27 mouse cellular contexts compared by ENCODE assay signal in genomic region chr1:193875287-193875686, GRCm38 (mm10).
"Had no signal": no experiment of that assay in that cellular context is flagged by ENCODE, and none has a peak within 500 bp of the region (broad histone marks: within the 10 kb centered on the region; RNA-seq: fewer than 3 reads in every experiment).

No protein-coding gene starts in this region.

- H3K9me3 ChIP-seq: embryonic facial prominence, embryonic 10.5 days; embryonic facial prominence, embryonic 12.5 days; embryonic facial prominence, embryonic 13.5 days; embryonic facial prominence, embryonic 15.5 days; forebrain, embryonic 10.5 days; forebrain, embryonic 12.5 days; forebrain, embryonic 13.5 days; forebrain, embryonic 15.5 days had no signal

- H3K4me1 ChIP-seq: embryonic facial prominence, embryonic 12.5 days; embryonic facial prominence, embryonic 13.5 days; embryonic facial prominence, embryonic 15.5 days; forebrain, embryonic 12.5 days; forebrain, embryonic 13.5 days had no signal

- H3K36me3 ChIP-seq: embryonic facial prominence, embryonic 10.5 days; embryonic facial prominence, embryonic 12.5 days; embryonic facial prominence, embryonic 13.5 days; embryonic facial prominence, embryonic 15.5 days; forebrain, embryonic 10.5 days; forebrain, embryonic 12.5 days; forebrain, embryonic 15.5 days had no signal

- H3K4me2 ChIP-seq: embryonic facial prominence, embryonic 12.5 days; embryonic facial prominence, embryonic 13.5 days; embryonic facial prominence, embryonic 15.5 days; forebrain, embryonic 12.5 days; forebrain, embryonic 13.5 days; forebrain, embryonic 15.5 days had no signal

- DNase-seq: cerebellum, adult 8-10 months; cerebellum, adult 9-10 months; cerebellum, adult 9-11 months; cerebellum, postnatal 10 days; cerebellum, postnatal 14 days; cerebellum, postnatal 25 days; cerebellum, postnatal 36 days; embryo, embryonic 11 days; forebrain, postnatal 0 days; gastrocnemius, adult 2 months; gastrocnemius, postnatal 10 days; gastrocnemius, postnatal 14 days; gastrocnemius, postnatal 25 days; gastrocnemius, postnatal 36 days; heart, adult 11 months; heart, adult 2 months had no signal

- H3K9ac ChIP-seq: embryonic facial prominence, embryonic 12.5 days; embryonic facial prominence, embryonic 13.5 days; embryonic facial prominence, embryonic 15.5 days; forebrain, embryonic 12.5 days; forebrain, embryonic 13.5 days; forebrain, embryonic 15.5 days; forebrain, postnatal 0 days had no signal

- H3K4me3 ChIP-seq: embryonic facial prominence, embryonic 10.5 days; embryonic facial prominence, embryonic 12.5 days; embryonic facial prominence, embryonic 13.5 days; embryonic facial prominence, embryonic 15.5 days; erythroblast, embryonic 14.5 days; forebrain, embryonic 10.5 days; forebrain, embryonic 12.5 days; forebrain, embryonic 13.5 days; forebrain, embryonic 15.5 days; gastrocnemius, adult 2 months; heart, adult 2 months had no signal

- H3K27ac ChIP-seq: embryonic facial prominence, embryonic 10.5 days; embryonic facial prominence, embryonic 12.5 days; embryonic facial prominence, embryonic 13.5 days; embryonic facial prominence, embryonic 15.5 days; forebrain, embryonic 10.5 days; forebrain, embryonic 12.5 days; forebrain, embryonic 13.5 days; forebrain, embryonic 15.5 days; gastrocnemius, adult 2 months; heart, adult 2 months had no signal

- ATAC-seq: forebrain, embryonic 13.5 days; forebrain, embryonic 14.5 days; forebrain, embryonic 15.5 days; forebrain, embryonic 16.5 days; forebrain, postnatal 0 days had no signal

- H3K27me3 ChIP-seq: embryonic facial prominence, embryonic 12.5 days; embryonic facial prominence, embryonic 13.5 days; embryonic facial prominence, embryonic 15.5 days; forebrain, embryonic 12.5 days; forebrain, embryonic 13.5 days; forebrain, embryonic 15.5 days had no signal
